Mouse (Mus musculus) midbrain, postnatal 0 days (tissue): ENCODE measurements around the gene 1700017B05Rik. TPM values are rescaled to one million over a fixed set of nuclear protein-coding genes. Genes with fewer than 3 reads are reported as not detected.
"Not testable (repeated sequence)": the region's sequence is repeated elsewhere in the genome, so short reads cannot be mapped to it uniquely, and the experiment has no call there.

ENCODE experiments used
- ATAC-seq: fragments of 200-750 bp; cut with Nextera tagmentation; 2 replicates; pipeline ENCODE4 v1.8.0; 2017; ENCODE audit warnings: moderate number of reproducible peaks, mild to moderate bottlenecking, moderate TSS enrichment, moderate library complexity; ENCODE audit not compliant: low FRiP score
- DNase-seq: peaks from one replicate; pipeline ENCODE4 v3.0.0-alpha.2; 2015; ENCODE audit warnings: low spot score
- H3K27ac ChIP-seq: fragments of 300-500 bp; sonication (generic); 2 replicates; pipeline ENCODE4 v1.5.1; 2014; ENCODE audit warnings: low read depth, mild to moderate bottlenecking, low read length, mixed read lengths
- H3K27me3 ChIP-seq: fragments of 300-500 bp; sonication (generic); 2 replicates; pipeline ENCODE4 v1.6.1; 2014; ENCODE audit warnings: low read length, control low read depth, mixed read lengths; ENCODE audit not compliant: insufficient read depth
- H3K36me3 ChIP-seq: fragments of 300-500 bp; sonication (generic); 2 replicates; pipeline ENCODE4 v1.6.1; 2014; ENCODE audit warnings: low read length, control low read depth, mixed read lengths; ENCODE audit not compliant: insufficient read depth
- H3K4me1 ChIP-seq: fragments of 300-500 bp; sonication (generic); 2 replicates; pipeline ENCODE4 v1.6.1; 2014; ENCODE audit warnings: mild to moderate bottlenecking, control low read depth, antibody characterized with exemption, low read length, mixed read lengths; ENCODE audit not compliant: insufficient read depth
- H3K4me2 ChIP-seq: fragments of 300-500 bp; sonication (generic); 2 replicates; pipeline ENCODE4 v1.6.1; 2014; ENCODE audit warnings: low read depth, mild to moderate bottlenecking, low read length, mixed read lengths; ENCODE audit not compliant: poor library complexity, severe bottlenecking
- H3K4me3 ChIP-seq: fragments of 300-500 bp; sonication (generic); 2 replicates; pipeline ENCODE4 v1.5.1; 2014; ENCODE audit warnings: low read depth, mild to moderate bottlenecking, low read length, moderate library complexity
- H3K9ac ChIP-seq: fragments of 300-500 bp; sonication (generic); replicated peaks from 2 replicates; pipeline ENCODE4 v1.6.1; 2014; ENCODE audit warnings: mild to moderate bottlenecking, low read length, moderate library complexity, mixed read lengths; ENCODE audit not compliant: poor library complexity, severe bottlenecking
- H3K9me3 ChIP-seq: fragments of 300-500 bp; sonication (generic); 2 replicates; pipeline ENCODE4 v1.6.1; 2016; ENCODE audit warnings: low read length, control low read depth
- CTCF ChIP-seq: IDR thresholded peaks from 2 replicates; pipeline ENCODE4 v1.5.1; 2016; ENCODE audit warnings: antibody characterized with exemption, mild to moderate bottlenecking
- WGBS: fragments of 180-500 bp; shearing (Covaris S2); extraction: QIAGEN DNeasy Blood & Tissue Kit; methylation state at CpG from one replicate; pipeline ENCODE4 v1.1.7; 2014; 5-methylcytosine and 5-hydroxymethylcytosine counted together
- polyA plus RNA-seq: library from polyadenylated mRNA; unstranded; fragments of >200 nt; fragmentation: Nextera tagmentation; extraction: Ambion mirVana; gene quantifications from 2 replicates; pipeline ENCODE4 v1.2.1, GENCODE M21; 2015
- total RNA-seq: library from RNA; depleted of rRNA; stranded (reverse); fragments of >200 nt; gene quantifications from 2 replicates; pipeline ENCODE4 v1.2.3, GENCODE M21; 2014; rRNA removed

1700017B05Rik gene
- total and polyA plus RNA-seq, 2 experiments from 2014 or later: 5.0 to 10.9 TPM

DNA sequence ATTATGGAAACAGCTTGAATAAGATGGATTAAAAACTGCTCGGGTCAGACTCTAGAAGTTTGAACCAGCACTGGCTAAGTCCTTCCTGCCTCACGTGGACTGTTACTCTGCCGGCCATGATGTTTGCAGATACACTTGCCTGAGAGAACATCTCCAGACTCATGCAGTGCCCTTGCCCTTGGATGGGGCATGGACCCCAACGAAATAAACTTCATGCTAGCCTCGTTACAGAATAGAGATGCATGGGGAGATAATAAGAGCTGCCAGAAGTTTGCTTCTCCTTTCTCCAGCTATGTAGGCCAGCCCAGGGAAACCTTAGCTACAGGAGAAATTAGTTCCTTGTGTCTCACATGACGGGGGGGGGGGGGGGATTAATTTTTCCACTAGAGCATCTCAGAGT lies 47.9 kb downstream of the 1700017B05Rik start:
- H3K9ac ChIP-seq: no peak overlapping the region
- no peak for DNase-seq
- no peaks in the 10 kb centered on the region for H3K9me3 ChIP-seq
- H3K27me3 ChIP-seq: no peaks in the 10 kb centered on the region
- H3K4me1 ChIP-seq: no peaks in the 10 kb centered on the region
- ATAC-seq: no peak
- no peak overlapping the region for H3K27ac ChIP-seq
- TF ChIP-seq CTCF: no peak
- no peak overlapping the region for H3K4me3 ChIP-seq
- WGBS: 75% methylated on average over 6 of the region's 6 CpGs
- H3K36me3 ChIP-seq: no peaks in the 10 kb centered on the region
- H3K4me2 ChIP-seq: no peak overlapping the region

DNA sequence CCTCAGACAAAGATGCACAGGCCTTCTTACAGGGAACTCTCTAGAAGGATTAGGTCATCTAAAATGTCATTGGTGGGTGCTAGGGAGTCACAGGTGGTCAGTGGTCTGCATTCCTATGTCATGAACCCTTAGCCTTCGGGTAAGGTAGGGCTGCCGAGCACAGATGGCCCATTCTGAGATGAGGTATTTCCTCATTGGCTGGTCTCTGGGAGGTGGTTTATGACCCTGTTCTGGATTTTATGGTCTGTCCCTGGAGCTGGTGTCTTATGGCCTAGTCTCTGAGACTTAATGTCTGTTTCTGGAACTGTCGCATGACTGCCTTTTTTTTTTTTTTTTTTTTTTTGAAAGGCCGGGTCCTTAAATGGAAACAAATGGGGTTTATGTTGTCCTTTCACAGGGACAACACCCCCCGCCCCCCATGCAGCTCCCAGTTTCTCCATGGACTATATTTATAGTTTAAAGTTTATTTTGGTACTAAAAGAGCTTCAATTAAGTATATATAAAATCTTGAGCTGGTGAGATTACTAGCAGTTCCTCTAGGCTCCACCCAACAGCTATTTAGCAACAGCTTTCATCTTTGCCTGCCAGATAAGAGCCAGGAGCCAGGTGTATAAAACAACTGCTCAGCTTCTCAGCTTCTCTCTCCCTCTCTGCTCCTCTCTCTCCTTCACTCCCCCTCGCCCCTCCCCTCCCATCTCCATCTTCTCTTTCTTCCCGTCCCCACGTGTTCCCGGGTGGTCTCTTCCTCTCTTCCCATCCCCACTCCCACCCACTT lies 49.8 kb downstream of the 1700017B05Rik start:
- no peak overlapping the region for H3K27ac ChIP-seq
- WGBS: 71% methylated on average over 9 of the region's 9 CpGs
- no peaks in the 10 kb centered on the region for H3K4me1 ChIP-seq
- TF ChIP-seq CTCF: no peak
- ATAC-seq (no peak), DNase-seq (no peak)
- H3K9ac ChIP-seq: no peak overlapping the region
- no peaks in the 10 kb centered on the region for H3K27me3 ChIP-seq
- no peaks in the 10 kb centered on the region for H3K36me3 ChIP-seq
- H3K4me2 ChIP-seq: no peak overlapping the region
- H3K9me3 ChIP-seq: no peaks in the 10 kb centered on the region
- H3K4me3 ChIP-seq: no peak overlapping the region

DNA sequence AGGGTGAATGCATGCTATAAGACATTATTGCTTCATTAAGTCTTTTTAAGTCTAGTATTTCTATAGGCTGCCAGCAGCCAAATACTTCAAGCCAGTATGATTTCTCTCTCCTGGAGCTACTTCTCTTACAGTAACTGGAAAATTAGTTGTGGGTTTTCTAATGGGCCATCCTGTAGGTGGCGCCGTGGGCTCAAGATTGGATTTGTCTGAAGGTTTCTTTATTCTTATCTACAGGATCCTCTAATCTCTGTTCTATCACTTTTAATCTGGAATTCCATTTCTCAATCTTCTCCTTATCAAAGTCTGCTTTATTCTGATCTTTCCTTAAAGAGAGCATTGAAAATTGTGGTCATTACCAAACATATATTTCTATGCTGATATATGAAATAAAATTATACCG lies 53.1 kb downstream of the 1700017B05Rik start:
- no peak for ATAC-seq
- peak; percentile 64 for TF ChIP-seq CTCF
- no peaks in the 10 kb centered on the region for H3K9me3 ChIP-seq
- no peak overlapping the region for H3K4me2 ChIP-seq
- H3K9ac ChIP-seq: no peak overlapping the region
- no peak overlapping the region for H3K27ac ChIP-seq
- 36% methylated on average over 3 of the region's 3 CpGs for WGBS
- no peaks in the 10 kb centered on the region for H3K27me3 ChIP-seq
- DNase-seq: peak; percentile 63
- no peaks in the 10 kb centered on the region for H3K36me3 ChIP-seq
- no peak overlapping the region for H3K4me3 ChIP-seq
- H3K4me1 ChIP-seq: no peaks in the 10 kb centered on the region

DNA sequence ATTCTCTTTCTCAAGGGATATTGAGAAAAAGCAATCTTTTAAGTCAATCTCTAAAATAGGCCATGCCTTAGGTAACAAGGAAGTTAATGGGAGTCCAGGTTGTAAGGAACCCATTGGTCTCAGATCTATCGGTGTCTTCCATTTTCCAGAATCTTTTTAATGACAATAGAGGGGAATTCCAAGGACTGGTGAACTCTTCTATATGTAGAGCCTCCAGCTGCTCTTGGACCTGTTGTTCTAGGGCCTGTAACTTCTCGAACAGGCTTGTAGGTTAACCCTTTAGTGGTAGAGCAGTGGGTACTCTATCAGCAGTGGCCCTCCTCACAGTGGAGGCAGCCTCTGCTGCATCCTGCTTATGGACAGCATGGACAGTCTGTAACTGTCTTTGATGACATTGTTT lies 55.5 kb downstream of the 1700017B05Rik start:
- DNase-seq: no peak
- WGBS: 57% methylated on average over 2 of the region's 2 CpGs
- Histone ChIP-seq H3K4me3 (no peak overlapping the region), H3K9ac (no peak overlapping the region), H3K27me3 (no peaks in the 10 kb centered on the region), H3K4me1 (no peaks in the 10 kb centered on the region), H3K9me3 (no peaks in the 10 kb centered on the region), H3K27ac (no peak overlapping the region), H3K4me2 (no peak overlapping the region), H3K36me3 (no peaks in the 10 kb centered on the region)
- no peak for TF ChIP-seq CTCF
- ATAC-seq: no peak

DNA sequence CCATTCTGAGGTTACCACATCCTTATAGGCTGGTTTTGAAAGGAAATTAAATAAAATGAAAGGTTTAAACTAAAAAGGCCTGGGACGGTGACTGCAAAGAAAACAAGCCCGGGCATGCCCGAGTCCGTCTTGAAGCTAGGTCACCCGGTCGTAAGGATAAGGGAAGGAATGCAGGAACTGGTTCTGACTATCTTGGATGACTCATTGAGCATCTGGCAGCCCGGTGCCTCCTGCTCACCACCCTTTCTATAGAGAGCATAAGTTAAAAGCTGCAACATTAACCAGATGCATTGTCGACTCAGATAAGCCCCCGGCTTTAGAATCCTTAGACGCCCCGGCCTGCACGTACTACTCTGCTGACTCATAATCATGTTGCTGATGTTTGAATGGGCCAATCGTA lies 58.8 kb downstream of the 1700017B05Rik start:
- H3K27ac ChIP-seq, H3K36me3 ChIP-seq, DNase-seq, H3K4me3 ChIP-seq, H3K9ac ChIP-seq, H3K9me3 ChIP-seq, H3K4me1 ChIP-seq, H3K4me2 ChIP-seq, H3K27me3 ChIP-seq, ATAC-seq: not testable (repeated sequence)
- WGBS: 93% methylated on average over 13 of the region's 13 CpGs

Other genes with a start within 250 kb of the 1700017B05Rik start
- 46.7 and 85.7 TPM in 2 replicates for gene Sin3a, start 190.6 kb downstream of the 1700017B05Rik start, total RNA-seq
- 13.4 and 14.6 TPM in 2 replicates for gene Sin3a, start 190.6 kb downstream of the 1700017B05Rik start, polyA plus RNA-seq
- gene Man2c1, start 131.9 kb downstream of the 1700017B05Rik start, total RNA-seq: 161 and 186 TPM in 2 replicates
- gene Man2c1, start 131.9 kb downstream of the 1700017B05Rik start, polyA plus RNA-seq: 69.9 and 79.3 TPM in 2 replicates
- gene Neil1, start 114.3 kb downstream of the 1700017B05Rik start, total RNA-seq: 6.1 and 7.8 TPM in 2 replicates
- gene Neil1, start 114.3 kb downstream of the 1700017B05Rik start, polyA plus RNA-seq: 6.2 TPM in 2 replicates
- gene Commd4, start 104.3 kb downstream of the 1700017B05Rik start, total RNA-seq: 56.9 and 72.8 TPM in 2 replicates
- gene Commd4, start 104.3 kb downstream of the 1700017B05Rik start, polyA plus RNA-seq: 184 and 201 TPM in 2 replicates
- gene Trcg1, start 26.1 kb downstream of the 1700017B05Rik start, total RNA-seq: not detected in 2 replicates
- gene Trcg1, start 26.1 kb downstream of the 1700017B05Rik start, polyA plus RNA-seq: not detected in 2 replicates
- 23.1 and 29.7 TPM in 2 replicates for gene Ppcdc, start 177.5 kb upstream of the 1700017B05Rik start, total RNA-seq
- 15.0 and 17.6 TPM in 2 replicates for gene Ppcdc, start 177.5 kb upstream of the 1700017B05Rik start, polyA plus RNA-seq
- gene Scamp5, start 205.4 kb upstream of the 1700017B05Rik start, total RNA-seq: 389 and 404 TPM in 2 replicates
- gene Scamp5, start 205.4 kb upstream of the 1700017B05Rik start, polyA plus RNA-seq: 206 and 213 TPM in 2 replicates
- gene Rpp25, start 241.4 kb upstream of the 1700017B05Rik start, total RNA-seq: 24.2 and 24.8 TPM in 2 replicates
- 26.5 and 34.5 TPM in 2 replicates for gene Rpp25, start 241.4 kb upstream of the 1700017B05Rik start, polyA plus RNA-seq